Mouse (Mus musculus) E14TG2a.4 (cell line): ENCODE data around the gene Acsm3.

Experiments used
- CTCF ChIP-seq: conservative IDR thresholded peaks from 2 replicates; pipeline ENCODE4 v1.5.1; 2014; ENCODE audit warnings: low read length
- POU5F1 ChIP-seq: IDR thresholded peaks from 2 replicates; pipeline ENCODE4 v1.6.1; 2014; ENCODE audit warnings: low read length, borderline replicate concordance

- TF ChIP-seq CTCF (no peak), POU5F1 (no peak)
These were observed 48.0 kb downstream of the Acsm3 start for GRCm38 (mm10) chr7:119808723-119809122.
